Mouse (Mus musculus) neural tube, embryonic 15.5 days (tissue): ENCODE results near the gene Rufy3. TPM values are rescaled to one million over a fixed set of nuclear protein-coding genes. Genes with fewer than 3 reads are reported as not detected.
A peak's percentile ranks its signal among the peaks of the same experiment; 100 is the strongest.

Experiments used
- ATAC-seq: fragments of 200-750 bp; cut with Nextera tagmentation; 2 replicates; pipeline ENCODE4 v1.8.0; 2017; ENCODE audit warnings: mild to moderate bottlenecking, moderate TSS enrichment, moderate library complexity; ENCODE audit not compliant: low FRiP score
- H3K27ac ChIP-seq: fragments of 300-500 bp; sonication (generic); replicated peaks from 2 replicates; pipeline ENCODE4 v1.5.1; 2015; ENCODE audit warnings: mild to moderate bottlenecking, inconsistent platforms
- H3K27me3 ChIP-seq: fragments of 300-500 bp; sonication (generic); replicated peaks from 2 replicates; pipeline ENCODE4 v1.6.1; 2015; ENCODE audit warnings: inconsistent platforms
- H3K36me3 ChIP-seq: fragments of 300-500 bp; sonication (generic); 2 replicates; pipeline ENCODE4 v1.6.1; 2015; ENCODE audit warnings: inconsistent platforms
- H3K4me1 ChIP-seq: fragments of 300-500 bp; sonication (generic); 2 replicates; pipeline ENCODE4 v1.6.1; 2015; ENCODE audit warnings: inconsistent platforms
- H3K4me2 ChIP-seq: fragments of 300-500 bp; sonication (generic); 2 replicates; pipeline ENCODE4 v1.6.1; 2015; ENCODE audit warnings: inconsistent platforms, mild to moderate bottlenecking, moderate library complexity
- H3K4me3 ChIP-seq: fragments of 300-500 bp; sonication (generic); replicated peaks from 2 replicates; pipeline ENCODE4 v1.5.1; 2015; ENCODE audit warnings: mild to moderate bottlenecking, inconsistent platforms
- H3K9ac ChIP-seq: fragments of 300-500 bp; sonication (generic); replicated peaks from 2 replicates; pipeline ENCODE4 v1.6.1; 2015; ENCODE audit warnings: mild to moderate bottlenecking, inconsistent platforms
- H3K9me3 ChIP-seq: fragments of 300-500 bp; sonication (generic); replicated peaks from 2 replicates; pipeline ENCODE4 v1.6.1; 2016; ENCODE audit warnings: inconsistent platforms
- WGBS: fragments of 180-500 bp; shearing (Covaris S2); methylation state at CpG from one replicate; pipeline ENCODE4 v1.1.7; 2015; ENCODE audit warnings: mixed read lengths; 5-methylcytosine and 5-hydroxymethylcytosine counted together
- polyA plus RNA-seq: library from polyadenylated mRNA; unstranded; fragments of >200 nt; fragmentation: Nextera tagmentation; extraction: Ambion mirVana; gene quantifications from 2 replicates; pipeline ENCODE4 v1.2.1, GENCODE M21; 2015

The Rufy3 gene
- polyA plus RNA-seq, 1 experiment from 2014 or later: 259 TPM

DNA sequence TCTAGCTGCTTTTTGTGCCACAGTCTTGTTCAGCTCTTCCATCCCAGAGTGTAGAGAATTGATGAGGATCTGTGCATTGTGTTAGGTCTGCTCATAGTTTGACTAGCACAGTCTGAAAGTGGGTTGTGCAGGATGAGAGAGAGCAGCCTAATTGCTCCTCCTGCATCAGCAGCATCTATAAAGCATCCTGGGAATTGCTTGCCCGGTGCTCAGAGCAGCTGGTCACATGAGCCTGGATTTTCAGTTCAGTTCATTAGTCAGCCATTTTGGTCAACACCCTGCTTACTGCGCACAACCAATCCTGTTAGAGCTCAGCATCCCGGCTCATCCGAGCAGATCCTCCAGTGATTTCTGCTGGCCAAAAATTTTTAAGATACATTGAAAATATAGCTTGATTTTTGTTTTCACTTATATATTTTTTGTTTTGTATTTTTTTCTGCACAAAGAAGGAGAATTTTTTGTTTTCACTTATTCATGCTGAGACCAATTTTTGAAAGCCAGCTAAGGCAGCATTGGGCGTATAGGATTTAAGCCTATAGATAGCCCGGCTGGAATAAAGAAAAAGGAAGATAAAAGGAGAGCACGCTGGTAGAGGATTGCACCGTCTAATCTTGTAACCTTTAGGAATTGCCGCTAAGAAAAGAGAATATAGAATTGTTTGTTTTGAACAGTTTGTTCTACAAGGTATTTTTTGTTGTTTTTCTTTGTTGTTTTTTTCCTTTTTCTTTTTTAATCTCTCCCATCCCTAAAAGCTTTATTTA lies 18.6 kb downstream of the Rufy3 start:
- Histone ChIP-seq H3K36me3 (no peaks in the 10 kb centered on the region), H3K27me3 (no peaks in the 10 kb centered on the region), H3K4me3 (peak overlapping the region; percentile 68), H3K4me1 (peaks cover 37% of the 10 kb centered on the region), H3K4me2 (peak overlapping the region; percentile 71), H3K9ac (peak overlapping the region; percentile 67), H3K9me3 (no peaks in the 10 kb centered on the region), H3K27ac (peak overlapping the region; percentile 80)
- WGBS: 22% methylated on average over 9 of the region's 9 CpGs
- peak; percentile 95 for ATAC-seq

DNA sequence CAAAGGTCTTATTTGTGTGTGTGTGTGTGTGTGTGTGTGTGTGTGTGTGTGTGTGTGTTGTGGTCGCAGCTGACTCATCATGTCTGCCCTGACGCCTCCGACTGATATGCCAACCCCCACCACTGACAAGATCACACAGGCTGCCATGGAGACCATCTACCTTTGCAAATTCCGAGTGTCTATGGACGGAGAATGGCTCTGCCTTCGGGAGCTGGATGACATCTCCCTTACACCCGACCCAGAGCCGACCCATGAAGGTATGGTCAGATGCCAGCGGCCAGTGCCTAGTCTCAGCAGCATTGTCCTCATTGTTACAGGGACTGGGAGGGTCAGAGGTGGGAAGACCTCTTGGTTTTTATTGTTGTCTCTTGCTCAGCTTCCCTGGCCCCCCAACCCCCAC lies 19.2 kb downstream of the Rufy3 start:
- Histone ChIP-seq H3K4me2 (peak overlapping the region; percentile 71), H3K27me3 (no peaks in the 10 kb centered on the region), H3K36me3 (no peaks in the 10 kb centered on the region), H3K4me1 (peaks cover 43% of the 10 kb centered on the region), H3K9ac (peak overlapping the region; percentile 67), H3K4me3 (peak overlapping the region; percentile 68), H3K27ac (peak overlapping the region; percentile 80), H3K9me3 (no peaks in the 10 kb centered on the region)
- ATAC-seq: peak; percentile 56
- 12% methylated on average over 9 of the region's 9 CpGs for WGBS

DNA sequence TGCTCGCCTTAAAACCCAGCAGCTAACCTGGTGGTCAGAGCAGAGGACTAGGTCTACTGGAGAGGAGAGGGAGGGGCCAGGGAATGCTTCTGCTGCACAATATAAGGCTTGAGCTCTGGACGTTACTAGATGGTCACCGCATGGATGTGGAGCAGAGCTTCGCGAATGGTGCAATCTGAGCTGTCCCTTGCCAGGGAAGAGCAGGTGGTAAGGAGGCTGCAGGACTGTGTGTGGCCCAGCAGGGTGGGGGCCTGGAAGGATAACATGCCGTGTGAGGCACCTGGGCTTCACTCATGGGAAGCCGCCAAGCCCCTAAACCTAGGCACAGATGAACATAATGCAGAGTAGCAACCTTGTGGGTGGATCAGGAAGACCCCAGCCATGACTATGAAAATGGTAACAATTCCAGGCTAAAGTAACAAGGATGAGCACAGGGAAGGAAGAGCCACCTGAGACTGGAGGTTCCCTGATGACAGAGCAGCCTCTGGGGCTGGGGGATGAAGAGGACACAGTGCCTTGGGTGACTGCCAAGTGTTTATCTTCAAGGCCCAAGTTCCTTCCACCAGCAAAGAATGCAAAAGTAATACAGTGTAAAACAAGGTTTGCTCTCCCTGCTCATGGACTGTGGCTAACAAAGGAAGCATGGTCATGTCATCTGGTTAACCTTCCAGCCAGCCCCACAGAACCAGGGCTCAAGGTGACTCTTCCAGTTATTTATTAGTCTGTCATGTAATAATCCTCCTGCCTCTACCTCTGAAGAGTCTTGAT lies 21.8 kb downstream of the Rufy3 start:
- Histone ChIP-seq H3K27me3 (no peaks in the 10 kb centered on the region), H3K9ac (peak overlapping the region; percentile 47), H3K9me3 (no peaks in the 10 kb centered on the region), H3K27ac (0 out of 2 replicates have a peak overlapping the region, but pooled peaks have one; percentile 13), H3K4me1 (peaks cover 49% of the 10 kb centered on the region), H3K4me2 (peak overlapping the region; percentile 71), H3K36me3 (no peaks in the 10 kb centered on the region), H3K4me3 (peak overlapping the region; percentile 68)
- ATAC-seq: no peak
- 50% methylated on average over 7 of the region's 7 CpGs for WGBS

DNA sequence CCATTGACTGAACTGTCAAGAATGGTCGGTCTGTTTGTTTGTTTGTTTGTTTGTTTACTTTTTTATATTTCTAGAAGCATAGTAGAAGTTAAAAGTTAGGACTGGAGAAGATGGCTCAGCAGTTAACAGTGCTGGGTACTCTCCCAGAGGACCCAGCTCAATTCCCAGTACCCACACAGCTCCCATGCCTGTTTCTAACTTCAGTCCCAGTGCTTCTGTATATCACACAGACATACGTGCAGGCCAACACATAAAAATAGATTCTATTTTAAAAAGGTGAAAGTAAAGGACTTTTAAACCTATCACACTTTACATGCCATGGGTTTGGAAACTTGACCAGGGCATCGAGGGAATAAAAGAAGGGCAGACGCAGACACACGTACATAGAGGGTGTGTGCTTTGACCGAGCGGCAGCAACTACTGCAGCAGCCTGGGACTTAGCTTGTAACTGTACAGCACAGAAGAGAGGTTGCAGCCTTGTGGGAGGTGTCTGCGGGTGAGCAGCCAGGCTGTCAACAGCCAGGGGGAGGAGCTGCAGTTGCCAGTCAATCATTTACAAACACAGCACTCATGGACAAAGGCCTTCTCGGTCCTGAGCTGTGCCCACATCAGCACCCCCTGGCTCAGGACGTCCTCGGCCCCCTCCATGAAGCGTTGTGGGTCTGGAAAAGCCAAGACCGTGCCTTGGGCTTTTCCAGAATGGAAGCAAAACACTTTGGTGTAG lies 22.5 kb downstream of the Rufy3 start:
- 23% methylated on average over 13 of the region's 13 CpGs for WGBS
- peak overlapping the region; percentile 47; the same call in 1 of the 2 replicates for H3K9ac ChIP-seq
- H3K4me1 ChIP-seq: peaks cover 49% of the 10 kb centered on the region
- ATAC-seq: no peak
- H3K9me3 ChIP-seq: no peaks in the 10 kb centered on the region
- H3K27ac ChIP-seq: peak overlapping the region; percentile 51; the same call in 1 of the 2 replicates
- peak overlapping the region; percentile 71 for H3K4me2 ChIP-seq
- peak overlapping the region; percentile 68 for H3K4me3 ChIP-seq
- H3K27me3 ChIP-seq: no peaks in the 10 kb centered on the region
- no peaks in the 10 kb centered on the region for H3K36me3 ChIP-seq

DNA sequence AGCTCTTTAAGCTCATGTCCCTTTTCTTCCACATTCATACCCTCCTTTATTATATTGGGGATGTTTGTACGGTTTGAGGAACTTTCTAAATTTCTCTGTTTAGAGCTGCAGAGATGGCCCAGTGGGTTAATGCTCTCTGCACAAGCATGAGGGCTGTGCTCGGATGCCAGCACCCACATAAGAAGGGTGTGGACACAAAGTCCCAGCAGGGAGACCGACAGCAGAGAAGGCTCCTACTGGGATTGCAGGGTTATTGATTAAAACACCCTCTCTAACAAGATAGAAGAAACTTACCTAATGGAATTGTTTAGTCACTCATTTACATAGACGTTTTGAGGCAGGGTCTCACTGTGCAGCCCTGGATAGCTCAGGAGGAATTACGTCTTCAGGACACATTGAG lies 23.6 kb downstream of the Rufy3 start:
- Histone ChIP-seq H3K9me3 (no peaks in the 10 kb centered on the region), H3K4me3 (0 out of 2 replicates have a peak overlapping the region, but pooled peaks have one; percentile 3), H3K9ac (no peak overlapping the region), H3K4me2 (peak overlapping the region; percentile 30), H3K27me3 (no peaks in the 10 kb centered on the region), H3K27ac (no peak overlapping the region), H3K36me3 (no peaks in the 10 kb centered on the region), H3K4me1 (peaks cover 52% of the 10 kb centered on the region)
- no peak for ATAC-seq
- 49% methylated on average over 5 of the region's 5 CpGs for WGBS

DNA sequence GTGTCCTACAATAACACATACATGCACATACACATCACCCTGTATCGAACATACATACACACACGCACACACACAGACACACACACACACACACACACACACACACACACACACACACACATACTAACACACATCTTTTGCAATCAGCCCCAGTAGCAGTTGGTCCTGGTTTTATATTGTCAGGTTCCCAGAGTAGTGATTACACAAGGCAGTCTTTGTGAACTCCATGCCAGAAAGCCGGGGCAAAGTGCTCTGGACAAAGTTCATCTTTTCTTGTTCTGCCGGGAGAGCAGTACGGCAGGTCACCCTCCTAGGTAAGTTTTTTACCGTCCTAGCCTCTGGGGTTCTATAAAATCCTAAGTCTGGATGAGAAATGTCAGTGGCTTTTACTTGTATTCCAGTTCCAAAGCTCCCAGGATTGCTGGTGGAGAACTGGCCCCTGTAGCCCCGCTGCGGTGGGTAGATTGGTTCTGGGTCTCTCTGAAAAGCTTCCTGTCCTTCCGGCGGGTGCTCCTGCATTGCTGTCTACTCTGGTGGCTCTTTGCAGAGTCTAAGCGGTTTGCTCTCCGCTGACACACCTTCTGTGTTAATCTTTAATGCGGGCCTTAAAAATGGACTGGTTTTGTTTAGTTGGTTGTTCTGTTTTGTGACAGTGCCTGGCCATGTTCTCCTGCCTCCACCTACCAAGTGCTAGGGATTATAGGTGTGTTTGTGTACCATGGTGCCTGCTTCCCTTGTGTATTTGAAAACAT lies 28.8 kb downstream of the Rufy3 start:
- no peak overlapping the region for H3K4me2 ChIP-seq
- no peaks in the 10 kb centered on the region for H3K9me3 ChIP-seq
- 89% methylated on average over 13 of the region's 13 CpGs for WGBS
- H3K4me1 ChIP-seq: peaks cover 17% of the 10 kb centered on the region
- H3K9ac ChIP-seq: no peak overlapping the region
- H3K36me3 ChIP-seq: no peaks in the 10 kb centered on the region
- ATAC-seq: no peak
- H3K4me3 ChIP-seq: no peak overlapping the region
- H3K27ac ChIP-seq: no peak overlapping the region
- H3K27me3 ChIP-seq: no peaks in the 10 kb centered on the region

DNA sequence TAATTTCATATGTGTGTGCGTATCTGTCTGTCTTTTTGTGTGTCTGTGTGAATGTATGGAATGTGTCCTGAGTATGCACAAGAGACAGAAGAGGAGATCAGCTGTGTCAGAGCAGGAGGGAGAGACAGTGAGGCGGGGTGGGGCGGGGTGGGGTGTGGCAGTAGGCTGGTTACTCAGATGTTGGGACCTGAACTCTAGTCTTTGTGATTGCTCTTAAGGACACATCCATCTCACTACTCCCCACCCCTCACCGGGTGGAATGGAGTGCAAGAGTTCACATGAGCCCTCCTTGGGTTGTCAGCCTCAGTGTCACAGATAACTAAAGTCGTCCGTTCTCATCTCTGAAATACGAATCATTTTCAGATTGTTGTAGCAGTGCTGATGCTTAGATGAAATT lies 29.3 kb downstream of the Rufy3 start:
- Histone ChIP-seq H3K36me3 (no peaks in the 10 kb centered on the region), H3K4me3 (no peak overlapping the region), H3K27ac (no peak overlapping the region), H3K27me3 (no peaks in the 10 kb centered on the region), H3K9me3 (no peaks in the 10 kb centered on the region), H3K4me1 (peaks cover 11% of the 10 kb centered on the region), H3K9ac (no peak overlapping the region), H3K4me2 (no peak overlapping the region)
- WGBS: 92% methylated on average over 7 of the region's 7 CpGs
- no peak for ATAC-seq

DNA sequence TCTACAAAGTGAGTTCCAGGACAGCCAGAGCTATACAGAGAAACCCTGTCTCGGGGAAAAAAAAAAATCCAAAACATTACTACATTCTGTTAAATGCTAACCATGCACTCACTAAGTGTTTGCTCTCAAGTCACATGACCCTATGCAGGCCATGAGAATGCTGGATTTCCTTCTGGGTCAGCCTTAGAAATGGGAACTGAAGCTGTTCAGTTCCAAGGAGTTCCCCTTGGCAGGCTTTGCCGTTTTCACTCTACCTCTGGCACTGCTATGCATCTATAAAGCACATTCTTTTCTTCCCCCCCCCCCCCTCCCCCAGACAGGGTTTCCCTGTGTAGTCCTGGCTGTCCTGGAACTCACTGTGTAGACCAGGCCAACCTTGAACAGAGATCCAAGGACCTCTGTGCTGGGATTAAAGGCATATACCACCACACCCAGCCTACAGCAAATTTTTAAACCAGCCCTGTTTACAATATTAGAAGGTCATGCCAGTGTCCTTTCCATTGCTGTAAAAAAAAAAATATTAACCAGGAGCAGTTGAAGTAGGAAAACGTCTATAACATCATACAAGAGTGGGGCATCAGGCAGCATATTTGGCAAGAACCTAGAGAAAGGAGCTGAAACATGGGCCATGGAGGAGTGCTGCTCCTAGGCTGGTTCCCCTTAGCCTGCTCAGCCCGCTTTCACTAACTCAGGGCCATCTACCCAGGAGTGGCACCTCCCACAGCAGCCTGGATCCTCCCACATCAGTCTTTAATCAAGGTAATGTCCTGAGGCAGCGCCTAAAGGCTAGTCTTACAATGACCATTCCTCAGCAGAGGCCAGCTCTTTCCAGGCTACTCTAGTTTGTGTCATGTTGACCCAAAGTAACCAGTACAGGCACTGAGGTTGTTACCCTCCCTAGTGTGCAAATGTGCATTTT lies 31.0 kb downstream of the Rufy3 start:
- Histone ChIP-seq H3K4me2 (no peak overlapping the region), H3K27ac (no peak overlapping the region), H3K9ac (no peak overlapping the region), H3K4me3 (no peak overlapping the region), H3K4me1 (0 out of 2 replicates have a peak, but pooled peaks cover 6% of the 10 kb centered on the region), H3K27me3 (no peaks in the 10 kb centered on the region), H3K9me3 (no peaks in the 10 kb centered on the region), H3K36me3 (no peaks in the 10 kb centered on the region)
- WGBS: 82% methylated on average over 5 of the region's 5 CpGs
- peak; percentile 31; the same call in 1 of the 2 replicates for ATAC-seq

DNA sequence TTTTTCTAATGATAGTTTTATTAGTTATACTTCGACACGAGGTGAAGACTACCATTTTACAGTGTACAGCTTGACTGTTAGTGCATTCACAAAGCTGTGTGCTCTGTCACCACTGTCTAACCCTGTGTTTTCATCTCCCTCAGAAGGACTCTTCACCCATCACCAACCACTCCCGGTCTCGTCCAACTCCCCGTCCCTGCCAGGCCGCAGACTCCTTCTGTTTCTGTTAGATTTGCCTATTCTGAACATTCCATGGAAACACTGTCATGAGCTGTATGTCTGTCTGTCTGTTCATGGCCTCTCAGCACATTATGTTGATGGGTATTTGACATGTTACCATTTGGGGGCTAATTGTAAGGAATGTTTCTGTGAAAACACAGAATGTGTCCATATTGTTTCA lies 34.1 kb downstream of the Rufy3 start:
- no peaks in the 10 kb centered on the region for H3K36me3 ChIP-seq
- no peaks in the 10 kb centered on the region for H3K27me3 ChIP-seq
- ATAC-seq: no peak
- no peak overlapping the region for H3K4me2 ChIP-seq
- H3K9ac ChIP-seq: no peak overlapping the region
- H3K4me1 ChIP-seq: 0 out of 2 replicates have a peak, but pooled peaks cover 3% of the 10 kb centered on the region
- no peak overlapping the region for H3K4me3 ChIP-seq
- no peaks in the 10 kb centered on the region for H3K9me3 ChIP-seq
- WGBS: 90% methylated on average over 6 of the region's 6 CpGs
- H3K27ac ChIP-seq: no peak overlapping the region

DNA sequence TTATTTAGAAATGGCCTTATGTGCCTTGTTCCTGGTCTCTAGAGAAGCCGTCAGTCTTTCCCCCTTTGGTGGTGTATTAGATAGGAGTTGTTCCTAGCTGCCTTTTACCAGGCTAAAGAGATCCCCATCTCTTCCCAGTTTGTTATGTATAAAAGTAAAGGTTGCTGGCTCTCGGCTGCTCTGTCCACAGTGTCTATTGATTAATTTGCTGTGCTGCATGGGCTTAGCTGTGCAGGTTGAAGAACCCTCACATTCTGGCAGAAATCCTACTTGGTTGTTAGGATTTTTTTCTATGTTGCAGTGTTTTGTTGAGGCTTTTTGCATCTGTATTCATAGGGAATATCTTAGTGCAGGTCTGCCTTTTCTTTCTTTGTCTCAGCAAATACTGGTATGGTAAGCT lies 37.2 kb downstream of the Rufy3 start:
- Histone ChIP-seq H3K4me3 (no peak overlapping the region), H3K27me3 (no peaks in the 10 kb centered on the region), H3K9me3 (no peaks in the 10 kb centered on the region), H3K27ac (no peak overlapping the region), H3K9ac (no peak overlapping the region), H3K4me1 (no peaks in the 10 kb centered on the region), H3K4me2 (no peak overlapping the region), H3K36me3 (peaks cover 7% of the 10 kb centered on the region; the same call in 1 of the 2 replicates)
- ATAC-seq: no peak
- 62% methylated on average over 2 of the region's 2 CpGs for WGBS
